9 mouse cellular contexts compared by ENCODE assay signal in genomic region chr13:51315008-51315778, GRCm38 (mm10).
DNase-seq lines count a peak whose midpoint lies in the region; ATAC-seq and TF ChIP-seq lines count a peak whose summit lies in the region.
"Had no signal": no experiment of that assay in that cellular context is flagged by ENCODE, and none has a peak within 500 bp of the region (broad histone marks: within the 10 kb centered on the region; RNA-seq: fewer than 3 reads in every experiment).

No protein-coding gene starts in this region.

- DNase-seq in heart, postnatal 10 days, result no peak
- DNase-seq in adipocyte (ENCODE audit: low spot score), result peak; percentile 60
- DNase-seq in midbrain, embryonic 11.5 days (ENCODE audit: low spot score, missing footprints), result peak; percentile 87
- no peak for DNase-seq in cerebellum, adult 2 months
- no peak for DNase-seq in gastrocnemius, postnatal 10 days
- DNase-seq in cerebellum, postnatal 14 days, result no peak
- DNase-seq: cerebellum, adult 18-20 months had no signal

- no peak for TF ChIP-seq POLR2A in cerebellum, adult 2 months (IDR thresholded peaks at IDR 0.05; ENCODE audit: borderline replicate concordance, insufficient read depth, low read length)

- no peak overlapping the region for H3K4me2 ChIP-seq in heart, embryonic 16.5 days (ENCODE audit: low read depth, low read length)
- H3K4me2 ChIP-seq in forebrain, embryonic 16.5 days (ENCODE audit: low read length), result no peak overlapping the region
- H3K4me2 ChIP-seq in midbrain, embryonic 11.5 days, result peak overlapping the region; percentile 2; the same call in 1 of the 2 replicates

- peak overlapping the region; percentile 36 for H3K9ac ChIP-seq in heart, embryonic 16.5 days (ENCODE audit: low read length)
- H3K9ac ChIP-seq in forebrain, embryonic 16.5 days (replicated peaks; ENCODE audit: low read depth, low read length), result 0 out of 2 replicates have a peak overlapping the region, but pooled peaks have one; percentile 1
- H3K9ac ChIP-seq in midbrain, embryonic 11.5 days (ENCODE audit: low read length), result peak overlapping the region; percentile 33; the same call in 1 of the 2 replicates

- ATAC-seq in heart, embryonic 16.5 days (replicated peaks; ENCODE audit: extremely low read depth, insufficient read depth, low FRiP score), result no peak
- ATAC-seq in forebrain, embryonic 16.5 days, result no peak; the same call in 1 of the 2 replicates
- no peak for ATAC-seq in midbrain, embryonic 11.5 days (ENCODE audit: low FRiP score)

- H3K36me3 ChIP-seq in heart, embryonic 16.5 days (ENCODE audit: control insufficient read depth, insufficient read depth), result no peaks in the 10 kb centered on the region
- no peaks in the 10 kb centered on the region for H3K36me3 ChIP-seq in forebrain, embryonic 16.5 days (ENCODE audit: control insufficient read depth, insufficient read depth)
- H3K36me3 ChIP-seq in midbrain, embryonic 11.5 days (ENCODE audit: control insufficient read depth, insufficient read depth, low read length), result no peaks in the 10 kb centered on the region

- H3K27me3 ChIP-seq in heart, embryonic 16.5 days (ENCODE audit: control insufficient read depth, insufficient read depth, low read length), result no peaks in the 10 kb centered on the region
- no peaks in the 10 kb centered on the region for H3K27me3 ChIP-seq in forebrain, embryonic 16.5 days (replicated peaks; ENCODE audit: control insufficient read depth, insufficient read depth, low read length)
- no peaks in the 10 kb centered on the region for H3K27me3 ChIP-seq in midbrain, embryonic 11.5 days (ENCODE audit: control insufficient read depth, insufficient read depth, low read length)
- H3K27me3 ChIP-seq in cerebellum, adult 2 months (ENCODE audit: control insufficient read depth, insufficient read depth, low read length), result no peaks in the 10 kb centered on the region

- peak overlapping the region; percentile 90 for H3K27ac ChIP-seq in heart, embryonic 16.5 days (ENCODE audit: low read length)
- peak overlapping the region; percentile 59 for H3K27ac ChIP-seq in forebrain, embryonic 16.5 days (ENCODE audit: low read length)
- peak overlapping the region; percentile 71 for H3K27ac ChIP-seq in midbrain, embryonic 11.5 days (ENCODE audit: low read depth, low read length)
- no peak overlapping the region for H3K27ac ChIP-seq in cerebellum, adult 2 months (ENCODE audit: insufficient read depth, low read length)

- peaks cover 24% of the 10 kb centered on the region for H3K4me1 ChIP-seq in heart, embryonic 16.5 days (ENCODE audit: control insufficient read depth, insufficient read depth, low read length)
- H3K4me1 ChIP-seq in forebrain, embryonic 16.5 days (replicated peaks; ENCODE audit: control insufficient read depth, insufficient read depth, low read length), result peaks cover 13% of the 10 kb centered on the region
- peaks cover 21% of the 10 kb centered on the region for H3K4me1 ChIP-seq in midbrain, embryonic 11.5 days (ENCODE audit: control insufficient read depth, insufficient read depth, low read length)
- H3K4me1 ChIP-seq in cerebellum, adult 2 months (ENCODE audit: control insufficient read depth, insufficient read depth, low read length), result no peaks in the 10 kb centered on the region

- intact Hi-C loops in heart, postnatal 10 days (cut with DNase I), result no loop called here

- no peaks in the 10 kb centered on the region for H3K9me3 ChIP-seq in heart, embryonic 16.5 days (replicated peaks; ENCODE audit: control insufficient read depth, low read length)
- H3K9me3 ChIP-seq in forebrain, embryonic 16.5 days (ENCODE audit: control insufficient read depth, low read length), result no peaks in the 10 kb centered on the region
- H3K9me3 ChIP-seq in midbrain, embryonic 11.5 days (ENCODE audit: control insufficient read depth, low read length), result no peaks in the 10 kb centered on the region

- TF ChIP-seq CTCF in cerebellum, adult 2 months (IDR thresholded peaks at IDR 0.05; ENCODE audit: borderline replicate concordance, insufficient read depth, low read depth, low read length), result no peak

- H3K4me3 ChIP-seq in heart, embryonic 16.5 days (ENCODE audit: low read length), result no peak overlapping the region
- no peak overlapping the region for H3K4me3 ChIP-seq in forebrain, embryonic 16.5 days (replicated peaks; ENCODE audit: low read length)
- no peak overlapping the region for H3K4me3 ChIP-seq in midbrain, embryonic 11.5 days (ENCODE audit: low read depth, low read length)
- no peak overlapping the region for H3K4me3 ChIP-seq in cerebellum, adult 2 months (replicated peaks; ENCODE audit: insufficient read depth, low read depth, low read length)

- WGBS in heart, embryonic 16.5 days, result 38% methylated on average over 10 of the region's 10 CpGs
- 31% methylated on average over 10 of the region's 10 CpGs for whole genome bisulfite sequencing in forebrain, embryonic 16.5 days
- 50% methylated on average over 10 of the region's 10 CpGs for WGBS in midbrain, embryonic 11.5 days
- WGBS in cerebellum, adult 2 months, result 71% methylated on average over 10 of the region's 10 CpGs

Comparison
In these comparisons a context has a peak if more than half of its experiments do, and no peak if none do; other contexts are left out.
1. DNase-seq: peak in adipocyte (single experiment) and midbrain, embryonic 11.5 days (single experiment); none in heart, postnatal 10 days (0 of 2), cerebellum, adult 2 months (0 of 2), gastrocnemius, postnatal 10 days (single experiment) and cerebellum, postnatal 14 days (0 of 2).
2. Peak in every context shown above with its lines, with median percentiles within 50 percentile points of each other: H3K9ac ChIP-seq.